In the genomic region with DNA sequence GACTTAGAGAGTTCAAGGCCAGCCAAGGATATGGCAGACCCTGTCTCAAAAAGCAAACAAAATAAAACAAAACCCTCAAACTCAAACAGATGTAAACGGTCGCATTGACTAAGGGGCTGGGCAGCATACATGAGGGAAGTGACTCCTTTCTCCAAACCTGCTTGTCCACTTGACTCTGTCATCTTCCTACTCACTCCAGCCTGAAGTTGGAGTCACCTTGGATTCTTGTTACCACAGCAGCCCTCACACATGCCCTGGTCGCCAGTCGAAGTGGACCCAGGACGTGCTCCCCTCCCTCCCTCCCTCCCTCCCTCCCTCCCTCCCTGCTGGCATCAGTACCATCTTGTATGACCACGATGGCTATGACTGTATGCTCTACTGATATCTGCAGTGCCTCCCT, we compare ENCODE assay signal across 21 mouse cellular contexts. TPM values are rescaled to one million over a fixed set of nuclear protein-coding genes. Genes with fewer than 3 reads are reported as not detected.
DNase-seq lines count a peak whose midpoint lies in the region; ATAC-seq and TF ChIP-seq lines count a peak whose summit lies in the region.
"Had no signal": no experiment of that assay in that cellular context is flagged by ENCODE, and none has a peak within 500 bp of the region (broad histone marks: within the 10 kb centered on the region; RNA-seq: fewer than 3 reads in every experiment).

No protein-coding gene starts in this region.

- no peak for ATAC-seq in megakaryocyte progenitor cell, adult 5-6 weeks (replicated peaks; ENCODE audit: poor library complexity)
- ATAC-seq: forebrain, postnatal 0 days had no signal

- intact Hi-C loops in heart, postnatal 25 days (cut with DNase I) = no loop called here

- no peak for TF ChIP-seq CTCF in testis, adult 2 months (IDR thresholded peaks at IDR 0.05; ENCODE audit: control insufficient read depth, insufficient read depth, insufficient replicate concordance, low read depth, low read length)
- TF ChIP-seq CTCF in small intestine, adult 2 months (IDR thresholded peaks at IDR 0.05; ENCODE audit: extremely low read depth, insufficient read length, insufficient replicate concordance, low read depth, low read length) = no peak

- H3K27ac ChIP-seq in heart, embryonic 10.5 days = no peak overlapping the region
- H3K27ac ChIP-seq in testis, adult 2 months (ENCODE audit: control insufficient read depth, insufficient read depth, low read depth, low read length) = peak overlapping the region; percentile 44; the same call in 1 of the 2 replicates
- peak overlapping the region; percentile 73 for H3K27ac ChIP-seq in small intestine, adult 2 months (ENCODE audit: insufficient read depth, low read depth, low read length)
- H3K27ac ChIP-seq: embryonic facial prominence, embryonic 15.5 days; forebrain, embryonic 12.5 days; heart, embryonic 15.5 days; hindbrain, embryonic 15.5 days had no signal

- TF ChIP-seq POLR2A in testis, adult 2 months (IDR thresholded peaks at IDR 0.05; ENCODE audit: control insufficient read depth, low read depth, low read length) = no peak
- TF ChIP-seq POLR2A in small intestine, adult 2 months (IDR thresholded peaks at IDR 0.05; ENCODE audit: low read depth, low read length) = no peak

- peak; percentile 41 for DNase-seq in heart, embryonic 10.5 days (ENCODE audit: low spot score)
- DNase-seq in heart, postnatal 25 days (ENCODE audit: low spot score) = no peak
- no peak for DNase-seq in testis, postnatal 14 days (ENCODE audit: low spot score)
- no peak for DNase-seq in layer of hippocampus, adult 9-10 months (ENCODE audit: low spot score)
- DNase-seq: adrenal gland, adult 2 months; cerebellum, adult 11 months; cerebellum, adult 8-10 months; cerebellum, postnatal 14 days; embryo, embryonic 11 days; forebrain, postnatal 0 days; gastrocnemius, adult 2 months; gastrocnemius, postnatal 36 days; heart, adult 11 months; heart, postnatal 36 days had no signal

- no peak overlapping the region for H3K4me3 ChIP-seq in heart, embryonic 10.5 days
- H3K4me3 ChIP-seq in testis, adult 2 months (ENCODE audit: control insufficient read depth, low read depth, low read length) = no peak overlapping the region
- H3K4me3 ChIP-seq in small intestine, adult 2 months (ENCODE audit: low read depth, low read length) = no peak overlapping the region; the same call in 1 of the 2 replicates
- H3K4me3 ChIP-seq: embryonic facial prominence, embryonic 15.5 days; forebrain, embryonic 12.5 days; heart, embryonic 15.5 days; hindbrain, embryonic 15.5 days had no signal

- H3K4me1 ChIP-seq in heart, embryonic 10.5 days = peaks cover 12% of the 10 kb centered on the region; the same call in 1 of the 2 replicates
- H3K4me1 ChIP-seq in testis, adult 2 months (ENCODE audit: control insufficient read depth, insufficient read depth, low read length) = peaks cover 8% of the 10 kb centered on the region
- H3K4me1 ChIP-seq in small intestine, adult 2 months (ENCODE audit: control insufficient read depth, insufficient read depth, insufficient read length, low read length) = peaks cover 12% of the 10 kb centered on the region
- H3K4me1 ChIP-seq: embryonic facial prominence, embryonic 15.5 days had no signal

- no peaks in the 10 kb centered on the region for H3K36me3 ChIP-seq in heart, embryonic 10.5 days
- H3K36me3 ChIP-seq in testis, adult 2 months (ENCODE audit: control insufficient read depth, insufficient read depth, low read length) = no peaks in the 10 kb centered on the region
- no peaks in the 10 kb centered on the region for H3K36me3 ChIP-seq in small intestine, adult 2 months (ENCODE audit: control insufficient read depth, insufficient read depth, low read length)
- H3K36me3 ChIP-seq: embryonic facial prominence, embryonic 15.5 days; forebrain, embryonic 12.5 days; heart, embryonic 15.5 days; hindbrain, embryonic 15.5 days had no signal

- 65% methylated on average over 6 of the region's 6 CpGs for WGBS in heart, embryonic 10.5 days
- 30% methylated on average over 6 of the region's 6 CpGs for WGBS in small intestine, adult 2 months

- no peaks in the 10 kb centered on the region for H3K27me3 ChIP-seq in heart, embryonic 10.5 days (ENCODE audit: insufficient read depth, poor library complexity, severe bottlenecking)
- H3K27me3 ChIP-seq in testis, adult 2 months (ENCODE audit: control insufficient read depth, insufficient read depth, low read length) = no peaks in the 10 kb centered on the region
- H3K27me3 ChIP-seq in small intestine, adult 2 months (ENCODE audit: control insufficient read depth, insufficient read depth, low read length) = no peaks in the 10 kb centered on the region
- H3K27me3 ChIP-seq: embryonic facial prominence, embryonic 15.5 days; forebrain, embryonic 12.5 days; heart, embryonic 15.5 days; hindbrain, embryonic 15.5 days had no signal

- H3K9me3 ChIP-seq in heart, embryonic 10.5 days = no peaks in the 10 kb centered on the region
- H3K9me3 ChIP-seq: embryonic facial prominence, embryonic 15.5 days; forebrain, embryonic 12.5 days; heart, embryonic 15.5 days; hindbrain, embryonic 15.5 days had no signal

RNA-seq across cellular contexts. Expression of a gene that starts 0.9 kb away (rescaled TPM):
- polyA plus RNA-seq in heart, embryonic 10.5 days (2016; fragmentation: Nextera tagmentation; extraction: Ambion mirVana) = 25.7 and 33.6 TPM in 2 replicates
- total RNA-seq in heart, postnatal 25 days (2021) = 10 to 100 TPM; 33.7 to 35.7 TPM
- polyA plus RNA-seq in testis, adult 2 months (2012; rRNA removed) = 29.5 and 32.9 TPM in 2 replicates
- polyA plus RNA-seq in small intestine, adult 2 months (2012; rRNA removed) = 16.0 and 29.8 TPM in 2 replicates
- total RNA-seq in megakaryocyte progenitor cell, adult 5-6 weeks (2015) = 8.4 and 11.0 TPM in 2 replicates
- 21.7 and 23.6 TPM in 2 replicates for total RNA-seq in megakaryocyte progenitor cell, adult 5-6 weeks (2017)

RNA-seq across cellular contexts. Expression of a gene that starts 4.9 kb away (rescaled TPM):
- polyA plus RNA-seq in heart, embryonic 10.5 days (2016; fragmentation: Nextera tagmentation; extraction: Ambion mirVana) = 0.30 TPM in 1 of 2 replicates, not detected in the other
- not detected for total RNA-seq in heart, postnatal 25 days (2021)
- 202 and 217 TPM in 2 replicates for polyA plus RNA-seq in testis, adult 2 months (2012; rRNA removed)
- 0.18 TPM in 1 of 2 replicates, not detected in the other for polyA plus RNA-seq in small intestine, adult 2 months (2012; rRNA removed)
- total RNA-seq in megakaryocyte progenitor cell, adult 5-6 weeks (2015) = not detected in 2 replicates
- not detected in 2 replicates for total RNA-seq in megakaryocyte progenitor cell, adult 5-6 weeks (2017)
- total RNA-seq: gastrocnemius, adult 2 months; gastrocnemius, postnatal 36 days; heart, postnatal 36 days had no signal

Comparison
In these comparisons a context has a peak if more than half of its experiments do, and no peak if none do; other contexts are left out.
1. RNA of a gene that starts 4.9 kb away (polyA plus RNA-seq): 202 to 217 TPM in testis, adult 2 months; 0.30 TPM in heart, embryonic 10.5 days and 0.18 TPM in small intestine, adult 2 months; every median in the first group is over 100 times any median in the second.